Mouse (Mus musculus) CH12.LX (cell line): ENCODE results near the gene Pitpnm3. TPM values are rescaled to one million over a fixed set of nuclear protein-coding genes. Genes with fewer than 3 reads are reported as not detected.

Experiments used
- DNase-seq: peaks from one replicate; pipeline ENCODE4 v3.0.0-alpha.2; 2013; ENCODE audit errors: extremely low read depth
- H3K27ac ChIP-seq: 2 replicates; pipeline ENCODE4 v1.5.1; 2012; ENCODE audit warnings: low read depth, mild to moderate bottlenecking, control low read depth, moderate library complexity; ENCODE audit not compliant: insufficient read depth
- H3K27me3 ChIP-seq: replicated peaks from 2 replicates; pipeline ENCODE3; 2012; ENCODE audit warnings: inconsistent platforms
- H3K36me3 ChIP-seq, 2 experiments: replicated peaks in 1 of 2; 2 replicates each; pipeline versions ENCODE3 to v1.6.1; 2012; ENCODE audit warnings: inconsistent platforms in 1 of 2, low read length in 1 of 2, mild to moderate bottlenecking in 1 of 2, mixed read lengths in 1 of 2, moderate library complexity in 1 of 2; ENCODE audit not compliant: control insufficient read depth in 1 of 2, insufficient read depth in 1 of 2
- H3K4me1 ChIP-seq, 2 experiments: 2 replicates each; pipeline ENCODE4 v1.6.1; 2012; ENCODE audit warnings: inconsistent platforms in 1 of 2, moderate library complexity in 1 of 2; ENCODE audit not compliant: insufficient read depth in 2 of 2, control insufficient read depth in 1 of 2
- H3K4me2 ChIP-seq: 2 replicates; pipeline ENCODE4 v1.6.1; 2012; ENCODE audit warnings: low read depth, mild to moderate bottlenecking, control low read depth; ENCODE audit not compliant: poor library complexity, insufficient read depth, severe bottlenecking
- H3K4me3 ChIP-seq, 3 experiments: fragments of 150-350 bp in 1 of 3; sonication (generic) in 1 of 3; replicated peaks in 1 of 3; 2 replicates each; pipeline versions ENCODE3 to v1.5.1; 2011 to 2012; ENCODE audit warnings: low read depth in 2 of 3, low read length in 2 of 3, mild to moderate bottlenecking in 2 of 3, moderate library complexity in 2 of 3, control low read depth in 1 of 3, improper control_type of control experiment in 1 of 3, inconsistent platforms in 1 of 3, mixed read lengths in 1 of 3; ENCODE audit not compliant: poor library complexity in 1 of 3
- H3K79me2 ChIP-seq: replicated peaks from 2 replicates; pipeline ENCODE4 v1.6.1; 2012; ENCODE audit warnings: mild to moderate bottlenecking, moderate library complexity; ENCODE audit not compliant: control insufficient read depth, poor library complexity, insufficient read depth, severe bottlenecking; ENCODE audit errors: extremely low read depth
- H3K9ac ChIP-seq: 2 replicates; pipeline ENCODE4 v1.6.1; 2012; ENCODE audit warnings: low read depth, mild to moderate bottlenecking, control low read depth, moderate library complexity; ENCODE audit not compliant: insufficient read depth
- H3K9me3 ChIP-seq: replicated peaks from 2 replicates; pipeline ENCODE3; 2012; ENCODE audit warnings: low read length, inconsistent platforms, mixed read lengths
- BHLHE40 ChIP-seq: IDR thresholded peaks from 2 replicates; pipeline ENCODE4 v1.6.1; 2011; ENCODE audit warnings: mild to moderate bottlenecking, low read depth, low read length, improper control_type of control experiment
- CHD2 ChIP-seq: IDR thresholded peaks from 2 replicates; pipeline ENCODE4 v1.6.1; 2011; ENCODE audit warnings: low read length, improper control_type of control experiment
- E2F4 ChIP-seq: IDR thresholded peaks from 2 replicates; pipeline ENCODE4 v1.6.1; 2011; ENCODE audit warnings: low read depth, low read length, improper control_type of control experiment; ENCODE audit not compliant: insufficient replicate concordance
- EP300 ChIP-seq: IDR thresholded peaks from 2 replicates; pipeline ENCODE4 v1.6.1; 2011; ENCODE audit warnings: low read length, improper control_type of control experiment
- ETS1 ChIP-seq: conservative IDR thresholded peaks from 2 replicates; pipeline ENCODE4 v1.6.1; 2012; ENCODE audit warnings: low read depth, mild to moderate bottlenecking, inconsistent platforms, low read length, improper control_type of control experiment, moderate library complexity
- GABPA ChIP-seq: IDR thresholded peaks from 2 replicates; pipeline ENCODE4 v1.6.1; 2012; ENCODE audit warnings: low read depth, low read length, improper control_type of control experiment, inconsistent platforms; ENCODE audit not compliant: insufficient replicate concordance
- IRF4 ChIP-seq: IDR thresholded peaks from 2 replicates; pipeline ENCODE4 v1.6.1; 2014; ENCODE audit warnings: low read depth, mild to moderate bottlenecking, inconsistent platforms, low read length, improper control_type of control experiment
- JUN ChIP-seq: IDR thresholded peaks from 2 replicates; pipeline ENCODE4 v1.6.1; 2011; ENCODE audit warnings: low read depth, mild to moderate bottlenecking, low read length, improper control_type of control experiment, moderate library complexity; ENCODE audit not compliant: insufficient read depth
- JUND ChIP-seq: conservative IDR thresholded peaks from 2 replicates; pipeline ENCODE4 v1.6.1; 2011; ENCODE audit warnings: low read depth, low read length, improper control_type of control experiment
- KAT2A ChIP-seq: IDR thresholded peaks from 2 replicates; pipeline ENCODE4 v1.6.1; 2012; ENCODE audit warnings: low read length, improper control_type of control experiment, inconsistent platforms; ENCODE audit not compliant: insufficient replicate concordance
- MAFK ChIP-seq: IDR thresholded peaks from 2 replicates; pipeline ENCODE4 v1.6.1; 2011; ENCODE audit warnings: low read length, improper control_type of control experiment; ENCODE audit not compliant: insufficient replicate concordance
- NELFE ChIP-seq: IDR thresholded peaks from 2 replicates; pipeline ENCODE4 v1.6.1; 2011; ENCODE audit warnings: low read depth, low read length, improper control_type of control experiment
- NRF1 ChIP-seq: IDR thresholded peaks from 2 replicates; pipeline ENCODE4 v1.6.1; 2014; ENCODE audit warnings: low read depth, mild to moderate bottlenecking, inconsistent platforms, low read length, improper control_type of control experiment, moderate library complexity
- PAX5 ChIP-seq: IDR thresholded peaks from 2 replicates; pipeline ENCODE4 v1.6.1; 2012; ENCODE audit warnings: low read length, inconsistent platforms, mixed read lengths
- POLR2A ChIP-seq: IDR thresholded peaks from 2 replicates; pipeline ENCODE4 v1.6.1; 2011; ENCODE audit warnings: low read depth, mild to moderate bottlenecking, improper control_type of control experiment, low read length
- POLR2AphosphoS2 ChIP-seq: IDR thresholded peaks from 2 replicates; pipeline ENCODE4 v1.6.1; 2011; ENCODE audit warnings: low read depth, low read length, improper control_type of control experiment
- RCOR1 ChIP-seq: conservative IDR thresholded peaks from 2 replicates; pipeline ENCODE4 v1.6.1; 2012; ENCODE audit warnings: low read depth, mild to moderate bottlenecking, inconsistent platforms, low read length, improper control_type of control experiment
- SIN3A ChIP-seq: IDR thresholded peaks from 2 replicates; pipeline ENCODE4 v1.6.1; 2012; ENCODE audit warnings: low read length, improper control_type of control experiment, inconsistent platforms
- SMC3 ChIP-seq: IDR thresholded peaks from 2 replicates; pipeline ENCODE4 v1.6.1; 2011; ENCODE audit warnings: low read depth, low read length, improper control_type of control experiment
- TCF12 ChIP-seq: IDR thresholded peaks from 2 replicates; pipeline ENCODE4 v1.6.1; 2014; ENCODE audit warnings: low read depth, mild to moderate bottlenecking, inconsistent platforms, low read length, improper control_type of control experiment
- UBTF ChIP-seq: IDR thresholded peaks from 2 replicates; pipeline ENCODE4 v1.6.1; 2012; ENCODE audit warnings: low read depth, mild to moderate bottlenecking, inconsistent platforms, low read length, improper control_type of control experiment, moderate library complexity
- USF2 ChIP-seq: conservative IDR thresholded peaks from 2 replicates; pipeline ENCODE4 v1.6.1; 2011; ENCODE audit warnings: low read depth, low read length, improper control_type of control experiment
- ZC3H11A ChIP-seq: IDR thresholded peaks from 2 replicates; pipeline ENCODE4 v1.6.1; 2012; ENCODE audit warnings: low read depth, mild to moderate bottlenecking, inconsistent platforms, low read length, improper control_type of control experiment
- ZNF384 ChIP-seq: IDR thresholded peaks from 2 replicates; pipeline ENCODE4 v1.6.1; 2012; ENCODE audit warnings: low read depth, low read length, improper control_type of control experiment, inconsistent platforms
- dilution Hi-C: fragments of 300-500 bp; cut with MboI; formaldehyde crosslinking; loops from 2 replicates; pipeline ENCODE4 v1.14.3; 2020; ENCODE audit warnings: low sequenced_read_pairs; ENCODE audit not compliant: extremely low pct_unique_long_range_greater_than_20kb, extremely low pct_ligation_motif_present
- in situ Hi-C: fragments of 300-500 bp; cut with MboI; formaldehyde crosslinking; loops from 3 replicates; pipeline ENCODE4 v1.14.3; 2019; ENCODE audit warnings: low sequenced_read_pairs, low pct_ligation_motif_present, low pct_unique_long_range_greater_than_20kb, mixed read lengths
- polyA plus RNA-seq: library from polyadenylated mRNA; unstranded; fragments of >175 nt; gene quantifications from 2 replicates; pipeline ENCODE4 v1.2.1, GENCODE M21; 2012; ENCODE audit warnings: low read depth; ENCODE audit not compliant: insufficient read length
- total RNA-seq, 2 experiments: library from RNA; depleted of rRNA; stranded (reverse); fragments of 300-350 nt in 1 of 2; fragments of >200 nt in 1 of 2; gene quantifications; 2 replicates each; pipeline ENCODE4 v1.2.3; 2012 to 2014

Pitpnm3 gene
- total and polyA plus RNA-seq, 3 experiments = 0.08 to 0.59 (median 0.31) TPM

DNA sequence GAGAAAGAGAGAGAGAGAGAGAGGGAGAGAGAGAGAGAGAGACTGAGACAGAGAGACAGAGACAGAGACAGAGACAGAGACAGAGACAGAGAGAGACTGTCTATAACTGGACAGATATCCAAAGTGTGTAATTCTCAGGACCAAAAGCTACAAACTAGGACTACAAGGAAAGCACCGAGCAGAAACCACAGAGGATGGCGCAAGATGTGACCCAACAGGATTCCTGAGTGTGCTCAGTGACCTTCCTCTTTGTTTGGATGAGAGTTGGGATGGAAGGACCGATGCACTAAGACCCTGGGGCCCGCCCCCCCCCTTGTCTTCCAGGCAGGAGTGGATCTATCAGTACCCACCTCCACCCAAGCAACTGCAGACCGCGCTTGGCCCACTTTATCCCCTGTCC is 130.0 kb downstream of the Pitpnm3 start:
- no peaks in the 10 kb centered on the region for H3K27me3 ChIP-seq

DNA sequence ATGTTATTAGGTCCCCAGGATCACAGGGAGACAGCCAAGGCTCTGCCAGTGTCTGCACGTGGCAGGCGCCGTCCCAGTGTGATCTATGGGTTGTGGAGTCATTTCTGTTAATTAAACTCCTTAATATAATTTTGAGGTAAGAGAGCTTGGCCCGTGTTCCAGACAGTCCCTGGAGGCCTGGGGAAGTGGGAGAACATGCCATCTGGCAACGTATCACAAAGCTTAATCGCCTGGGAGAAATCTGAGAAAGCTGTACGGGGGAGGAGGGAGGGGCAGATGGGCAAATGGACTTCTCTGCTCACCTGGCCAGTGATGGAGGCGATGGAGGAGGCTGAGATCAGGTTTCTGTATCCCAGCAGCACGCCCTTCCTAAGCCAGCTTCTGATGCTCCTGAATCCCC is 132.4 kb downstream of the Pitpnm3 start:
- Histone ChIP-seq H3K4me3 (no peak overlapping the region), H3K9me3 (no peaks in the 10 kb centered on the region), H3K4me2 (no peak overlapping the region), H3K36me3 (no peaks in the 10 kb centered on the region), H3K27ac (no peak overlapping the region), H3K27me3 (no peaks in the 10 kb centered on the region), H3K9ac (no peak overlapping the region)
- no peak for DNase-seq
- dilution Hi-C loops = no loop called here
- TF ChIP-seq USF2 (no peak), POLR2A (no peak), KAT2A (no peak), IRF4 (no peak), GABPA (no peak), POLR2AphosphoS2 (no peak)
- TF ChIP-seq, all 38 proteins: peak for 0
- H3K79me2 ChIP-seq = no peaks in the 10 kb centered on the region
- H3K4me1 ChIP-seq = peaks cover 10 to 53% of the 10 kb centered on the region in 2 experiments
- in situ Hi-C loops = no loop called here

More for the DNA sequence above, 130.0 kb downstream of the Pitpnm3 start:
- Histone ChIP-seq H3K4me1 (peaks cover 6 to 47% of the 10 kb centered on the region in 2 experiments), H3K9me3 (no peaks in the 10 kb centered on the region), H3K36me3 (peaks cover 0 to 2% of the 10 kb centered on the region in 2 experiments), H3K79me2 (no peaks in the 10 kb centered on the region), H3K4me3 (no peak overlapping the region), H3K4me2 (no peak overlapping the region), H3K27ac (no peak overlapping the region), H3K9ac (no peak overlapping the region)
- TF ChIP-seq JUN (no peak), EP300 (no peak), SIN3A (no peak), SMC3 (no peak)
- in situ Hi-C loops = no loop called here
- DNase-seq = no peak
- dilution Hi-C loops = no loop called here

DNA sequence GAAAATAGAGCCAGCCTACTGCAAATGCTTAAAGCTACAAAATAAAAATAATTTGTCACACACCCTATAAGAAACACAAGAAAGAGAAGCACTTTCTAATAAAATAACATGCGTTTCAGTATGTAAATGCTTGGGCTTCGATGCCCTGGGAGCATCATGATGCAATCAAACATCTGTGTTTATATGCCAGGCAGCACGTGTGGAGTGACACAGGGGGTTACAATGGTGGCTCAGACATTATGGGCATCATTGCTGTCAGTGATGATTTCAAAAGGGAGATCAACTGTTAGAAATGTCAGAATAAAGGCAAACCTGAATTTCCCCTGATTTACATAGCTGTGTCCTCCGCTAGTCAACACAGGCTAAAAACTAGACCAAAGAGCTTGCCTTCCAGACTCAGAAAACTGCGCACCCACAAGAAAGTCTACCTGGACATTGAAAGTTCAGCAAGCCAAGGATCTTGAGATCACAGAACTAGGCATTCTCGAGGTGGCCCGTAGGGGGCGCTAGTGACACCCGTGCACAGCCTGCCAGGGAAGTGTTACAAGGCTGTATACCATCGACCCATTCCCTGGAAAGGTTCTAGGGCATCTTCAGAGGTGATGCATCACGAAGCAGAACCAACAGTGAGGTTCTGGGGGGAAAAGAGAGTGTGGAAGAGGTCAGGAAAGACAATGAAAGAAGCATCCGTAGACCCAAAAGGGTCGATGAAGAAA is 133.3 kb downstream of the Pitpnm3 start:
- Histone ChIP-seq H3K4me3 (no peak overlapping the region), H3K36me3 (no peaks in the 10 kb centered on the region), H3K9me3 (no peaks in the 10 kb centered on the region), H3K4me1 (peaks cover 10 to 51% of the 10 kb centered on the region in 2 experiments), H3K4me2 (no peak overlapping the region), H3K79me2 (no peaks in the 10 kb centered on the region), H3K9ac (no peak overlapping the region; the same call in 1 of the 2 replicates), H3K27me3 (no peaks in the 10 kb centered on the region), H3K27ac (no peak overlapping the region)
- peak; percentile 71 for DNase-seq
- in situ Hi-C loops = no loop called here
- dilution Hi-C loops = no loop called here
- peak; percentile 73 for TF ChIP-seq BHLHE40
- no peak for TF ChIP-seq PAX5
- TF ChIP-seq ZNF384 = no peak
- TF ChIP-seq SIN3A = no peak
- 0 out of 2 replicates have a peak, but pooled peaks have one; percentile 18 for TF ChIP-seq IRF4
- no peak for TF ChIP-seq POLR2A
- no peak for TF ChIP-seq CHD2
- no peak for TF ChIP-seq E2F4
- no peak for TF ChIP-seq MAFK
- no peak for TF ChIP-seq ZC3H11A
- TF ChIP-seq SMC3 = peak; percentile 76
- TF ChIP-seq TCF12 = peak; percentile 30; the same call in 1 of the 2 replicates
- TF ChIP-seq JUND = 0 out of 2 replicates have a peak, but pooled peaks have one; percentile 10
- TF ChIP-seq POLR2AphosphoS2 = no peak
- no peak for TF ChIP-seq UBTF
- TF ChIP-seq NRF1 = no peak
- peak; percentile 50; the same call in 1 of the 2 replicates for TF ChIP-seq NELFE
- TF ChIP-seq ETS1 = no peak; the same call in 1 of the 2 replicates
- TF ChIP-seq RCOR1 = no peak
- TF ChIP-seq KAT2A = no peak
